Mouse (Mus musculus) brain, embryonic 18.5 days (tissue): Measurements from ENCODE around the gene Tlr13.
A peak's percentile ranks its signal among the peaks of the same experiment; 100 is the strongest.

Experiments used
- DNase-seq: peaks from one replicate; pipeline ENCODE4 v3.0.0-alpha.2; 2012; ENCODE audit warnings: low read depth, low spot score

The Tlr13 gene

DNA sequence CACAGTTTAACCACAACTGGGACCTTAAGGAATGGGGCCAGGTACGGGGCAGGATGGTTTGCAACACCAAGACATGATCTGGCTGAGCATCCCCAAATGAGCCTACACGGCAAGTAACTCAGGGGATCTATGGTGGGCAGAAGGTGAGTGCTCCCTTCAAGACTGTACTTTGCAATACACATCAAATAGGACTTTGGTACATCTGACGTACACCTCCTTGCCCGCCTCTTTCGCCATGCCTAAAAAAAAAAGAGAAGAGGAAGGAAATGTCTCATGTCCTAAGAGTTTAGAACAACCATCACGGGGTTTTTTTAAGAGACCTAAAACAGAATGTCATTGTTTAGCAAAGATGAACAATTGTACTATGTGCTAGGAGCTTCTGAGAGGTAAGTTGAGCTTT is at the start of gene Tlr13:
Gene Tlr13, plus strand, starts transcription at position 269 of the 400 bp plus-strand sequence.
- no peak for DNase-seq

GRCm38 (mm10) chrX:106105464-106105863 is 37.5 kb upstream of the Tlr13 start:
- DNase-seq: no peak

DNA sequence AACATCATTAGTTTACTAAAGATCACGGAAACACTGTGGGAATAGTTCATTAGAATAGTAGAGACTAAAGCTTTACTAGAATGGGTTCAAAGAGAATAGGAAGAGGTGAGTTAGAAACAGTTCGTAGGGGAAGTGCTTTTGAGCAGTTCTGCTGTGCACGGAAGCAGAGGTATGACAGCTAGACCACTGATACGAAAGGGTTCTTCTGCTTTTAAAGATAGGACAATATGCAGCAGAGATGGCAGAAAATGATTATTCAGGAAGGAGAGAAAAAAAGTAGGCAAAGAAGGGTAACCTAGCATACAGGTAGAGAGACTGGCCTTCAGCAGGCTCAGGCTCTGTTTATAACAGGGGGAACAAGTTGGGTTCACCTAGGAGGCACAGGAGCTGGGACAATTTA is 29.1 kb upstream of the Tlr13 start:
- no peak for DNase-seq

- DNase-seq: no peak
These were observed 28.3 kb upstream of the Tlr13 start for GRCm38 (mm10) chrX:106114674-106115073.

DNA sequence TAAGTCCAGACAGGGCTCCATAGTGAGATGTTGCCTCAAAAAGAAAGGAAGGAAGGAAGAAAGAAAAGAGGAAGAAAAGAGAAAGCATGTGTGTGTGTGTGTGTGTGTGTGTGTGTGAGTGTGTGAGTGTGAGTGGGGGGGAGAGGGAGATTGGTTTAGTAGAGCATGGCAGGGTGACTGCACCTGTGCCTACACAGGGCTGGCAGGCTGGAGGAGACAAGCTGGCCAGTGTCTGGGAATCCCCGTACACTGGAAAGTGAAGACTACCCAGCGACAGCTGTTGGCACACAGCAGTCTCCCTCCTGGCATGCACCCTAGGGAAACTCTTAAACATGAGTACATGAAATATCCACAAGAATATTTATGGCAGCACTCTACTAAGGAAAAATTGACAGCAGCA is 20.2 kb upstream of the Tlr13 start:
- DNase-seq: no peak

GRCm38 (mm10) chrX:106128283-106128682 is 14.7 kb upstream of the Tlr13 start:
- DNase-seq: no peak

- DNase-seq: no peak
These were observed 13.1 kb upstream of the Tlr13 start for GRCm38 (mm10) chrX:106129877-106130276.

- no peak for DNase-seq
These were observed 8.1 kb upstream of the Tlr13 start for GRCm38 (mm10) chrX:106134916-106135315.

- DNase-seq: no peak
These were observed 7.5 kb upstream of the Tlr13 start for GRCm38 (mm10) chrX:106135484-106135883.

- no peak for DNase-seq
These were observed 7.0 kb upstream of the Tlr13 start for GRCm38 (mm10) chrX:106135916-106136575.

DNA sequence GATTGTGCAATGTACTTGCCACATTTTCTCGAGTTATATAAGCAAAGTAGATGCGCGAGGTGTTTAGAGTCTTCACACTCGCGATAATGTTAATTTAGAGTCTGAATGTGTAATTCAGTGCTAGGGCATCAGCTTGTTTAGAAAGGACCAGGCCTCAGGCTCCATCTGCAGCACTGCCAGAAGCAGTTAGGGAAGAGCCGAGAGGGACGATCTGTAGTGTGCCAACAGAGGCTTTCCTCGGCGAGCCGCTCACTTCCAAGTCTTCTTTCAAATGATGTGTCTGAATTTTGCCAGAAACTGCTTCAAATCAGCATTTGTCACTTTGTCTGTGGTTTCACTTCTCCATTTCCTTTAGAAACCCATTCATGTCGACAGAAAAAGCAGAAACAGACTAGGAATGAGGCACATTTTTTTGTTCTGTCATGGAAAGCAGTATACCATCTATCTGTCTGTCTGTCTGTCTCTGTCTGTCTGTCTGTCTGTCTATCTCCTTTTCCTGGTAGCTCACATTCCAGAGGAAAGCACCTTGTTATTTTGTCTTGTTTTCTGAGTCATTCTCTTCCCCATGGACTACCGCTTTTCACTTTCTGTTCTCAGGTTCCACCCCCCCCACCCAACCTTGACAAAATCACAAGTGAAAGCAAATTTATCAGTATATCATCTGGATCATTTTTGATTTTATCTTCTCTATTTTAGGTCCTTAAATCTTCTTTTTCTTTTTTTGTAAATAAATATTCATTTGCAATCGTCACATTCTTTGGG is 3.5 kb upstream of the Tlr13 start:
- no peak for DNase-seq

- DNase-seq: no peak
These were observed 5.2 kb downstream of the Tlr13 start for GRCm38 (mm10) chrX:106148185-106148584.

DNA sequence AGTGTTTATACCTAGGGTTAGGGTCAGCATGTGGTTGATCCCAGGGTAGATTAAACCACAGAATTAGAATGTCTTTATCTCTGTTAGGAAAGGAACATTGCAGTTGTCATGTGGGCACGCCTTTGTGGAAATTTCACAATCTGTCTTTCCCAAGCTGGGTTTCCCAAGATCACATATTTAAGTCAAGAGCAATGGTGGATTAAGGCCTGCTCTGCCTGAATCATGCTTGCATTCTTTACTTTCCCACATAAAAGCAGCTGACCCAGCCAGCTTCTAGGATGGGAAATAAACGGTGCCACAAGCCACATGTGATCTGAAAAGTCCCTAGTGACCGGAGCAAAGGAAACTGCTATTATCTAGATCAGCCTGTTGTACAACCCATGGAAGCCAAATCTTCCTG is 6.5 kb downstream of the Tlr13 start:
- DNase-seq: no peak

DNA sequence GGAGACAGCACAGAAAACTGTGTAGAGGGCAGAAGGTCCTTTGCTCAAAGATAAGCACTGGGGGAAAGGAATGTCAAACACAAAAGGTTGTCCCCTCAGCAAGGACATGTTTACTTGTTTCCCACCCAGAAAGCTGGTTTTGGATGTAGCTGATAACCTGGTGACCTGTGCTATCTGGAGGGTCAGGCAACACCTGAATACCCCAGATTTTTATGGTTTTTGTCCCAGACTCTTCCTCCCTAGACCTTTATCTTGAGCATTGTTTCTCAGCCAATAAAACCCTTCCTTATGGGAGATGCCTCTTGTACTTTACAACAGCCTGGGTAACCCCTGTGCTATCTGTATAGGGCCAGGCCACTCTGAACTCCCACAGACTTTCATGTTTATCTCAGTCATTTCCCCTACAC is 11.2 kb downstream of the Tlr13 start:
- no peak for DNase-seq

- no peak for DNase-seq
These were observed 12.9 kb downstream of the Tlr13 start for GRCm38 (mm10) chrX:106155892-106156291.

GRCm38 (mm10) chrX:106163995-106164394 is 21.0 kb downstream of the Tlr13 start:
- DNase-seq: no peak

DNA sequence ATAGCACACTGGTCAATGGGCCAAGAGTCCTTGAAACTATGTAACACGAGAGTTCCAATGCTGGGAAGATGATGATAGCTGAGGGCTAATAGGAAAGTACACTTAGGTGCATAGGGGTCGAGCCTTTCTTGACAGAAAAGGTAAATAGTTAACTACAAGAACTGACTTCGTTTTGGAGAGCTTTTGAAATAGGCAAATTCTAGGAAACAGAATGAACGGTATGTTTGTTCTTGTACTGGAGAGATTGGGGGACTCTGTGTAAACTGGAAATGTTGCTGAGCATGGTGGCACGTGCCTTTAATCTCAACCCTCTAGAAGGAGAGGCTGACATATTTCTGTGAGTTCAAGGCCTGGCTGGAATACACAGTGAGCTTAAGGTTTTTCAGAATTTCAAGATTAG is 21.6 kb downstream of the Tlr13 start:
- no peak for DNase-seq

- no peak for DNase-seq
These were observed 22.1 kb downstream of the Tlr13 start for GRCm38 (mm10) chrX:106165089-106165488.

DNA sequence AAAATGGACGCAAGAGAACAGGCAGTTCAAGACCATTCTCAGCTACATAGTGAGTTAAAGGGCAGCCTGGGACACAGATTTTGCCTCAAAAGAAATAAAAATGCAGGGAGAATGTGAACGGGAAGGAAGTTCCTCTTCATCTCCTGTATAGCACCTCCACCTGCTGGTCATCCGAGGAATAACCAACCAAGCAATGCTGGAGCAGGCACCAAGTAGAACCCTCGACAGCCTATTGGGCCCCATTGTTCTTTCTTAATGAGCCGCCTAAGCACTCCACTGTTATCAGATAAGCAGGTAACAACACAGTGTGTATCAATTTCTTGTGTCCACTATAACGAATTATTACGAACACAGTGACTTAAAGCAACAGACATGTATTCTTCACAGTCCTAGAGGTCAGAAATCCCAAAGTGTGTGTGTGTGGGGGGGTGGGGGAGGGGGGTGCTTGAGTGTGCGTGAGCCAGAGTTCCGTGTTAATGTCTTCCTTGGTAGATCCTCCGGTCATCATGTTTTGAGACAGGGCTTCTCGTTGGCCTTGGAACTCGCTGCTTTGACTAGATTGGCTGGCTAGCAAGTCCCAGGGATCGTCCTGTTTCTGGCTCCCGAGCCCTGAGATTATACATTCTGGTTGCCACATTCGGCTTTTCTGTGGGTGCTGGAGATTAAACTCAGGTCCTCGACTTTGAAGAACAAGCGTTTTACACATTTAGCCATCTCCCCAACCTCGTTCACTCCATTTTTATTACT is 28.3 kb downstream of the Tlr13 start:
- peak; percentile 56 for DNase-seq

- DNase-seq: no peak
These were observed 28.8 kb downstream of the Tlr13 start for GRCm38 (mm10) chrX:106171853-106172154.

- no peak for DNase-seq
These were observed 33.3 kb downstream of the Tlr13 start for GRCm38 (mm10) chrX:106176331-106176730.

DNA sequence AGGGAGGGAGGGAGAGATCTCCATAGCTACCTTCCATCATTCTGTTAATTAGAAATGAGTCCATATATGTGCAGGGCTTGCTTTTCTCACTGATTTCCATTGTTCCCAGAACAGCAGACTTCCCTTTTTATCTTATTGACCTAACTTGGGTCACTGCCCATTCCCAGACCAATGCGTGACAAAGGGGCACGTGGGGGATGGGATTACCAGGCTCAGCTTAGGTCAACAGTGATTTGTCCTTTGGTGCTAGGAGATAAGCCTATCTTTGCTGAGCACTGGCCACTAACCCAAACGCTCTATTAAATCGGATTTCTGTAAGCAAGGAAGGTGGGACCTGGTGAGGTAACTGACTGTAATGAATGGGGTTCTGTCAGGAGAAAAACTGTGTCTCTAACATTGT is 41.3 kb downstream of the Tlr13 start:
- DNase-seq: no peak

DNA sequence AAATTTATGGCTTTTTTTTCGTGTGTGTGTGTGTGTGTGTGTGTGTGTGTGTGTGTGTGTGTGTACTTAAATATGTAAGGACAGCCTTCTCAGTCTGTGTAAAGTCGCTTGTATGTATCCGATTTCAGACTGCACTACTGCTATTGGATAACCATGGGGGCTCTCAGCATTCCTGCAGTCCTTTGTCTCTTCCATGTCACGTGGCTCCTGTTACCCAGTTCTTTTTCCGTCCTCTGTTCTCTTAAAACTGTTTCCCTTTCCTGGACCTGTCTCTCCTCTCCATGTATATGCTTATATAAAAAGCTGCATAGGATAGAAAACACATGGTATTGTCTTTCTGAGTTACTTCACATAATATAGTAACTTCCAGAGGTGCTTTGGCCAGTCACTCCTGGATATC is 42.7 kb downstream of the Tlr13 start:
- DNase-seq: no peak
